Mouse (Mus musculus) layer of hippocampus, adult 9-11 months (tissue): ENCODE measurements at regions not wholly inside any gene's neighbourhood (a gene's known extent, or its start where the extent isn't known, plus 50 kb on each side); places are given as distances from the start of the nearest gene placed in this dataset.

Source experiments
- DNase-seq: peaks from one replicate; pipeline ENCODE4 v3.0.0; 2022

- DNase-seq: peak; percentile 72
These were observed 85.4 kb downstream of the Atp23 start for GRCm38 (mm10) chr10:126815730-126816129.

GRCm38 (mm10) chr10:126814968-126815367, 86.2 kb downstream of the Atp23 start:
- DNase-seq: no peak

GRCm38 (mm10) chr10:126813051-126813593, 88.0 kb downstream of the Atp23 start:
- no peak for DNase-seq

- no peak for DNase-seq
These were observed 88.9 kb downstream of the Atp23 start for GRCm38 (mm10) chr10:126812243-126812755.

GRCm38 (mm10) chr10:126810346-126811095, 90.6 kb downstream of the Atp23 start:
- DNase-seq: no peak

GRCm38 (mm10) chr10:126809587-126809986, 91.6 kb downstream of the Atp23 start:
- peak; percentile 56 for DNase-seq

GRCm38 (mm10) chr10:126806881-126807280, 94.3 kb downstream of the Atp23 start:
- no peak for DNase-seq

- DNase-seq: no peak
These were observed 98.4 kb downstream of the Atp23 start for GRCm38 (mm10) chr10:126802732-126803131.

- no peak for DNase-seq
These were observed 101.8 kb downstream of the Atp23 start for GRCm38 (mm10) chr10:126799393-126799792.

GRCm38 (mm10) chr10:126793136-126793535, 108.0 kb downstream of the Atp23 start:
- DNase-seq: no peak

- DNase-seq: no peak
These were observed 108.8 kb downstream of the Atp23 start for GRCm38 (mm10) chr10:126792371-126792835.

- no peak for DNase-seq
These were observed 112.9 kb downstream of the Atp23 start for GRCm38 (mm10) chr10:126788277-126788676.

- no peak for DNase-seq
These were observed 118.0 kb downstream of the Atp23 start for GRCm38 (mm10) chr10:126783161-126783560.

- no peak for DNase-seq
These were observed 124.6 kb downstream of the Atp23 start for GRCm38 (mm10) chr10:126776603-126777002.

GRCm38 (mm10) chr10:126775946-126776345, 125.2 kb downstream of the Atp23 start:
- DNase-seq: no peak

GRCm38 (mm10) chr10:126770446-126771020, 130.6 kb downstream of the Atp23 start:
- peak; percentile 14 for DNase-seq

GRCm38 (mm10) chr10:126765648-126766047, 135.5 kb downstream of the Atp23 start:
- DNase-seq: no peak

- no peak for DNase-seq
These were observed 136.4 kb downstream of the Atp23 start for GRCm38 (mm10) chr10:126764740-126765139.

- DNase-seq: no peak
These were observed 137.2 kb downstream of the Atp23 start for GRCm38 (mm10) chr10:126763976-126764375.

GRCm38 (mm10) chr10:126758682-126759081, 142.5 kb downstream of the Atp23 start:
- DNase-seq: no peak

GRCm38 (mm10) chr10:126753201-126753600, 148.0 kb downstream of the Atp23 start:
- DNase-seq: no peak

- DNase-seq: peak; percentile 21
These were observed 148.5 kb downstream of the Atp23 start for GRCm38 (mm10) chr10:126752699-126753098.

GRCm38 (mm10) chr10:126748696-126749466, 152.3 kb downstream of the Atp23 start:
- DNase-seq: no peak
